Mouse (Mus musculus) heart, postnatal 25 days (tissue): ENCODE data around the gene Lrch4. TPM values are rescaled to one million over a fixed set of nuclear protein-coding genes. Genes with fewer than 3 reads are reported as not detected.
A peak's percentile ranks its signal among the peaks of the same experiment; 100 is the strongest.

Source experiments
- DNase-seq: peaks from one replicate; pipeline ENCODE4 v3.0.0; 2022; ENCODE audit warnings: low spot score
- intact Hi-C: fragments of 180-260 bp; cut with DNase I; formaldehyde crosslinking; loops from one replicate; pipeline ENCODE4 v1.15.1; 2025
- total RNA-seq, 2 experiments: library from RNA; stranded (reverse); gene quantifications; 2 replicates each; pipeline ENCODE4 v1.2.3; 2021

Gene Lrch4
- total RNA-seq, 2 experiments from 2014 or later: 17.6 to 18.2 TPM

GRCm38 (mm10) chr5:137683388-137684293 is 54.7 kb downstream of the Lrch4 start:
- no peak for DNase-seq
- intact Hi-C loops: no loop called here

GRCm38 (mm10) chr5:137684294-137685123 is 55.6 kb downstream of the Lrch4 start, which contains the start of gene Agfg2:
Agfg2 (minus strand) TSS chr5:137684726.
- intact Hi-C loops: loop anchor here (5.0 kb wide), 1 partner anchor 53 kb away; no protein-coding TSS in a partner anchor
- peak; percentile 99 for DNase-seq

- no peak for DNase-seq
- intact Hi-C loops: loop anchor here (2.0 to 5.0 kb wide), 2 partner anchors 29 to 52 kb away; no protein-coding TSS in a partner anchor
These were observed 56.7 kb downstream of the Lrch4 start for GRCm38 (mm10) chr5:137685653-137686052.

- DNase-seq: no peak
- intact Hi-C loops: loop anchor here (2.0 to 5.0 kb wide), 2 partner anchors 29 to 51 kb away; no protein-coding TSS in a partner anchor
These were observed 57.3 kb downstream of the Lrch4 start for GRCm38 (mm10) chr5:137686127-137686790.

- intact Hi-C loops: loop anchor here (5.0 kb wide), 1 partner anchor 47 kb away; no protein-coding TSS in a partner anchor
- DNase-seq: no peak
These were observed 61.1 kb downstream of the Lrch4 start for GRCm38 (mm10) chr5:137689974-137690373.

GRCm38 (mm10) chr5:137690531-137690930 is 61.6 kb downstream of the Lrch4 start:
- intact Hi-C loops: no loop called here
- no peak for DNase-seq

Other genes starting within 250 kb of the Lrch4 start
- gene Zan, start 152.1 kb upstream of the Lrch4 start, total RNA-seq: not detected
- gene Pop7, start 126.6 kb upstream of the Lrch4 start, total RNA-seq: 10 to 100 TPM; 14.8 to 15.3 TPM
- 10 to 100 TPM; 28.6 to 29.1 TPM for gene Gigyf1, start 110.6 kb upstream of the Lrch4 start, total RNA-seq
- not detected for gene Epo, start 95.9 kb upstream of the Lrch4 start, total RNA-seq
- 100 to 1,000 TPM; 245 to 246 TPM for gene Gnb2, start 95.6 kb upstream of the Lrch4 start, total RNA-seq
- not detected for gene Actl6b, start 75.6 kb upstream of the Lrch4 start, total RNA-seq
- under 1 TPM in 1 of 2 experiments, not detected in 1; 0.08 TPM for gene Tfr2, start 59.3 kb upstream of the Lrch4 start, total RNA-seq
- gene Mospd3, start 28.1 kb upstream of the Lrch4 start, total RNA-seq: 10 to 100 TPM; 16.2 to 17.5 TPM
- 10 to 100 TPM; 66.9 to 71.3 TPM for gene Pcolce, start 15.3 kb upstream of the Lrch4 start, total RNA-seq
- gene Fbxo24, start 119 bp upstream of the Lrch4 start, total RNA-seq: under 1 TPM; 0.11 to 0.36 TPM
- 1 to 10 TPM; 3.2 to 4.5 TPM for gene Gm20605, start 54 bp downstream of the Lrch4 start, total RNA-seq
- 1 to 10 TPM; 3.0 to 3.9 TPM for gene Sap25, start 12.2 kb downstream of the Lrch4 start, total RNA-seq
- gene Irs3, start 16.6 kb downstream of the Lrch4 start, total RNA-seq: under 1 TPM; 0.29 to 0.48 TPM
- 10 to 100 TPM; 11.8 to 13.3 TPM for gene Agfg2, start 55.6 kb downstream of the Lrch4 start, total RNA-seq
- under 1 TPM; 0.98 to 0.99 TPM for gene Nyap1, start 112.5 kb downstream of the Lrch4 start, total RNA-seq
- 100 to 1,000 TPM; 282 to 288 TPM for gene Tsc22d4, start 116.6 kb downstream of the Lrch4 start, total RNA-seq
- gene Ppp1r35, start 149.7 kb downstream of the Lrch4 start, total RNA-seq: 10 to 100 TPM; 11.1 to 13.4 TPM
- 10 to 100 TPM; 20.6 to 29.3 TPM for gene Mepce, start 158.5 kb downstream of the Lrch4 start, total RNA-seq
- under 1 TPM; 0.57 to 0.89 TPM for gene Zcwpw1, start 158.7 kb downstream of the Lrch4 start, total RNA-seq
- 1 to 10 TPM; 1.7 to 1.9 TPM for gene Pilra, start 207.2 kb downstream of the Lrch4 start, total RNA-seq
- under 1 TPM; 0.61 to 0.83 TPM for gene Pilrb1, start 229.0 kb downstream of the Lrch4 start, total RNA-seq
- under 1 TPM in 1 of 2 experiments, not detected in 1; 0.81 TPM for gene Pilrb2, start 242.7 kb downstream of the Lrch4 start, total RNA-seq